Mouse (Mus musculus): ENCODE data around the gene Fgfbp3. TPM values are rescaled to one million over a fixed set of nuclear protein-coding genes. Genes with fewer than 3 reads are reported as not detected.

Fgfbp3 gene
- polyA plus RNA-seq, 1 experiment from 2014 or later, result 0.90 TPM

GRCm38 (mm10) chr19:36927800-36928361 is 8.5 kb upstream of the Fgfbp3 start:
- peak overlapping the region; percentile 80 for H3K4me2 ChIP-seq
- peak overlapping the region; percentile 99; the same call in 1 of the 2 replicates for H3K27ac ChIP-seq (replicated peaks)
- H3K9me3 ChIP-seq (replicated peaks), result no peaks in the 10 kb centered on the region
- peak overlapping the region; percentile 89 for H3K4me3 ChIP-seq (replicated peaks)
- H3K36me3 ChIP-seq (replicated peaks), result no peaks in the 10 kb centered on the region
- H3K27me3 ChIP-seq, result no peaks in the 10 kb centered on the region
- no peak for ATAC-seq (ENCODE audit: insufficient read depth)
- peaks cover 57% of the 10 kb centered on the region for H3K4me1 ChIP-seq (replicated peaks)
- 58% methylated on average over 6 of the region's 6 CpGs for WGBS (ENCODE audit: insufficient replicate concordance)
- H3K9ac ChIP-seq, result peak overlapping the region; percentile 92

DNA sequence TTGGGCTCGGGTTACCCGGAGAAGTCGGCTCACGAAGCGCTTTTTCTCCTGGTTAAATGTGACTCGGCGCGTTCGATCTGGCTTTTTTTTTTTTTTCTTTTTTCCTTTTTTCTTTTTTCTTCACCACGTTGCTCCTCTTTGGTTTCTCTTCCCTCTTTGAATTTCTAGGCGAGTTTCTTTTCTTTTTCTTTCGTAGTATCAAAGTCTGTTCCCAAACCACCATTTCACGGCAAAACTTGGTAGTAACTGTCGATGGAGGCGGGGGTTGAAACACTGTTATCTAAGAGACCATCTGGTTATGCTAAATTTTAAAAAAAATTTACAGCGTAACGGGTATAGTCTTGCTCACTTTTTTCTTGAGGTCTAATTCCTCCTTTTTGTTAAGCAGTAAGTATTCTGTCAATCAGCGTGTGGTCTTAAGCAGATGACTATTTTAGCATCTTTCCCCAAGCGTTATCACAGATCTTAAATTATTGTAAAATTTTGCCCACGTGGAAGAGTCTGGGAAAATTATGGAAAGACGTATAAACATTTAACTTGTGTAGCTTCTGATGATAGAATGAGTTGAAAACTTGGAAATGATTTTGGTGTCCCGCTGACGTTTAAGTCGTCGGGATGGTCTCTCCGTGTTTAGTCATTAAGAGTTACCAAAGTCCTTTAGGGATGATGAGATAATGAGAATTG is 7.3 kb upstream of the Fgfbp3 start:
- Histone ChIP-seq H3K4me1 (replicated peaks) (peaks cover 48% of the 10 kb centered on the region), H3K27me3 (no peaks in the 10 kb centered on the region), H3K9me3 (replicated peaks) (no peaks in the 10 kb centered on the region), H3K27ac (replicated peaks) (peak overlapping the region; percentile 99), H3K9ac (peak overlapping the region; percentile 92), H3K36me3 (replicated peaks) (no peaks in the 10 kb centered on the region), H3K4me3 (replicated peaks) (peak overlapping the region; percentile 89), H3K4me2 (peak overlapping the region; percentile 80)
- under 1% methylated on average over 26 of the region's 26 CpGs for WGBS (ENCODE audit: insufficient replicate concordance)
- ATAC-seq (ENCODE audit: insufficient read depth), result no peak

DNA sequence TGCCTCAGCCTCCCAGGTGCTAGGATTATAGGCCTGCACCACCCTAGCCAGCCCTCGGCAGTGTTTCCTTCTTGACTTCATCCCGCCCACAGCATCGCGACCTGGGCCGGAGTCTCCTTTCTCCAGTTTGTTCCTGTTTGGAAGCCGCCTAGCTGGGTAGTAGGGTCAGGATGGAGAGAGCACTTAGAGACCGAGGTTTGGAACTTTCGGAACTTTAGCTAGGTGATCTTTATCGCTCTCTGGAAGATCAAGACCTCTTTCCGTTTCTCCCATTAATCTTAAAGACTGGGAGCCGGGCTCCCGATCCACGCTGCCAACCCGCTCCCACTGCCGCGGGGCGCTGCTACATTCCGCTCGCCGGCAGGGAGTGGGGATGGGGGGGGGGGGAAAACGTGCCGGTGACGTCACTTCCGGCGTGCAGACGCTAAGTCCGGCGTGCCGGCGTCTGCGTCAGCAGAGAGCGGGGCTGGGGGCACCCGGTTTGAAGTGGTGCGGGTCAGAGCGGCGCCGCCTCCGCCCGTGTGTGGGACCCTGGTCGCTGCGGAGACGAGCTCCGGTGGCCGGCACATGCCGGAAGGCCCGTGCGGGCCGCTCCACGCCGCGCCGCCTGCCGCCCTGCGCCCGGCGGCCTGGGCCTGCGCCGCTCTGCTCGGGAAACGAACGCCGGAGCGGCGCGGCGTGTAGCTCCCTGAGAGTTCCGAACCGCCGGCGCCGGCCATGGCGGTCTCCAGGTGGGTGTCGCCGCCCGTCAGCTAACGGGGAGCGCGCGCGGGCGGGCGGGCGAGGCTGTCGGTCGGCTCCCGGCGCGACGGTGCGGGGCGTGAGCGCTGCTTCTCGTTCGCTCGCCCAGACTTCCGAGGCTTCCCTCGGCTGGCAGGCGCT is 6.5 kb upstream of the Fgfbp3 start, which contains the start of gene Btaf1:
Gene Btaf1, plus strand, starts transcription at position 409 of the 882 bp plus-strand sequence.
- H3K27me3 ChIP-seq, result no peaks in the 10 kb centered on the region
- no peaks in the 10 kb centered on the region for H3K9me3 ChIP-seq (replicated peaks)
- peak within 1 kb of the TSS; percentile 89 for H3K4me3 ChIP-seq (replicated peaks)
- no peaks in the 10 kb centered on the region for H3K36me3 ChIP-seq (replicated peaks)
- peak within 1 kb of the TSS; percentile 92 for H3K9ac ChIP-seq
- H3K27ac ChIP-seq (replicated peaks), result peak within 1 kb of the TSS; percentile 99
- peak; percentile 94 for ATAC-seq (ENCODE audit: insufficient read depth)
- peaks cover 42% of the 10 kb centered on the region for H3K4me1 ChIP-seq (replicated peaks)
- peak within 1 kb of the TSS; percentile 80 for H3K4me2 ChIP-seq
- under 1% methylated on average over 98 of the region's 98 CpGs for WGBS (ENCODE audit: insufficient replicate concordance)

DNA sequence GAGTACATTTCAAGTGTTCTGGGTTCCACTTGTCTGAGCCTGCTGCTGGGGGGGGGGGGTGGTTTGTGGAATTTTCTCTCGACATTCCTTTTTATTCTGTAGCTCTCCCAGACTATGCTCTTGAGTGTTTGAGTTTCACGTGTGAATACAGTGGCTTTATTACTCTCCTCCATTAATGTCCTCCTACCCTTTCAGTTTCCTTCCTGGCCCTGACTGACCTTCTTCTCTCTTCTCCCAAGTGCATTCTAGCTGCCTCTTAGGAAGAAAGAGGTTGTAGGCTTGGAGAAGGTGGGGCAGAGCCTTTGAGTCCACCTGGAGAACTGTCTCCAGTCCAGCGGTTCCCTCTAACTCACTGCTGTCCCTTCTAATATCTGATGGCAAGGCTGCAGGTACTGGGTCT is 3.5 kb upstream of the Fgfbp3 start:
- H3K9ac ChIP-seq, result no peak overlapping the region
- H3K4me1 ChIP-seq (replicated peaks), result peaks cover 35% of the 10 kb centered on the region
- no peaks in the 10 kb centered on the region for H3K36me3 ChIP-seq (replicated peaks)
- ATAC-seq (ENCODE audit: insufficient read depth), result no peak
- no peak overlapping the region for H3K27ac ChIP-seq (replicated peaks)
- H3K9me3 ChIP-seq (replicated peaks), result no peaks in the 10 kb centered on the region
- H3K4me3 ChIP-seq (replicated peaks), result no peak overlapping the region
- peaks cover 11% of the 10 kb centered on the region for H3K27me3 ChIP-seq
- 58% methylated on average over 3 of the region's 3 CpGs for WGBS (ENCODE audit: insufficient replicate concordance)
- no peak overlapping the region for H3K4me2 ChIP-seq

GRCm38 (mm10) chr19:36922015-36922414 is 2.6 kb upstream of the Fgfbp3 start:
- H3K4me3 ChIP-seq (replicated peaks), result no peak overlapping the region
- no peak overlapping the region for H3K27ac ChIP-seq (replicated peaks)
- H3K27me3 ChIP-seq, result peaks cover 17% of the 10 kb centered on the region
- no peak overlapping the region for H3K9ac ChIP-seq
- no peak overlapping the region for H3K4me2 ChIP-seq
- 19% methylated on average over 2 of the region's 2 CpGs for WGBS (ENCODE audit: insufficient replicate concordance)
- no peaks in the 10 kb centered on the region for H3K36me3 ChIP-seq (replicated peaks)
- no peaks in the 10 kb centered on the region for H3K9me3 ChIP-seq (replicated peaks)
- peaks cover 31% of the 10 kb centered on the region for H3K4me1 ChIP-seq (replicated peaks)
- no peak for ATAC-seq (ENCODE audit: insufficient read depth)

DNA sequence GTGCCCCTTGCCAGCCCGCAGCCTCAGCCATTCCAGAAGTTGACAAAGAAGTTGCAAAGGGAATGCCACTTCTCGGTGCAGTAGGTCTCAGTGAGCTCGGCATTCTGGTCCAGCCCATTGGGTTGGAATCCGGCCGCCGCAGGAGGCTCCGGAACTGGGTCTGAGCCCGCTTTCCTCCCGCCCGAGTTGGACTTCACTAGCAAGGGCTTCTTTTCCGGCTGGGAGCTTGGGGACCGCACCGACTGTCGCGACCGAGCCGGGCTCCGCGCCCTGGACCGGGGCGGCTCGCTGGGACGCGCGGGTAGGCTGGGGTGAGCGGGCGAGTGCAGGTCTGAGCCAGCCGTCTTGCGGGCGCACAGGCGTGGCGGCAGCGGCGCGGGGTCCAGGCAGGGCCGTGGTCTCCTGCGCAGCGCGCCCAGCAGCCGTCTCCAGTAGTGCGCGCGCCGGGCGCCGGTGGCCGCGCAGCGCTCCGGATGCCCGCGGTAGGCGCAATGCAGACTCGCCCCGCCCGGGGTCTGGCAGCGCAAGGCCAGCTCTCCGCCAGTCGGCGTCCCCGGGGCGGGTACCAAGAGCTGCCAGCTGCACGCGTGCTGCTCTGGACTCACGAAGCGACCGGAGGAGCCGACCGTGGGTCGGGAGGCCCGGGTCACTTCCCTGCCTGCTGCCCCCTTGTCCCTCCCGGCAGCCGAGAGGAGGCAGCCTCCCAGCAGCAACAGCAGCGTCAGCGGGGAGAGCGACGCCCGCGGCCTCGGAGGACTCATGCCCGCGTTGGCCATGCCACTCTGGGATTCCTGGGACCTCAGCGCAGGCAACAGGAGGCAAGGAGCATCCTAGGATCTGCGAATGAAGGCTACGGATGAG is 744 bp downstream of the Fgfbp3 start:
- Histone ChIP-seq H3K4me2 (peak overlapping the region; percentile 96), H3K4me1 (replicated peaks) (peaks cover 25% of the 10 kb centered on the region), H3K4me3 (replicated peaks) (peak overlapping the region; percentile 71), H3K27ac (replicated peaks) (peak overlapping the region; percentile 63), H3K9me3 (replicated peaks) (no peaks in the 10 kb centered on the region), H3K27me3 (peaks cover 30% of the 10 kb centered on the region), H3K36me3 (replicated peaks) (no peaks in the 10 kb centered on the region), H3K9ac (peak overlapping the region; percentile 56)
- ATAC-seq (ENCODE audit: insufficient read depth), result peak; percentile 79
- under 1% methylated on average over 85 of the region's 85 CpGs for WGBS (ENCODE audit: insufficient replicate concordance)

- H3K4me2 ChIP-seq, result no peak overlapping the region
- no peak overlapping the region for H3K9ac ChIP-seq
- H3K27me3 ChIP-seq, result peaks cover 39% of the 10 kb centered on the region
- peaks cover 25% of the 10 kb centered on the region for H3K4me1 ChIP-seq (replicated peaks)
- H3K27ac ChIP-seq (replicated peaks), result no peak overlapping the region
- H3K36me3 ChIP-seq (replicated peaks), result no peaks in the 10 kb centered on the region
- no peaks in the 10 kb centered on the region for H3K9me3 ChIP-seq (replicated peaks)
- 44% methylated on average over 1 of the region's 1 CpGs for WGBS (ENCODE audit: insufficient replicate concordance)
- no peak for ATAC-seq (ENCODE audit: insufficient read depth)
- no peak overlapping the region for H3K4me3 ChIP-seq (replicated peaks)
These were observed 2.5 kb downstream of the Fgfbp3 start for GRCm38 (mm10) chr19:36916876-36917389.

DNA sequence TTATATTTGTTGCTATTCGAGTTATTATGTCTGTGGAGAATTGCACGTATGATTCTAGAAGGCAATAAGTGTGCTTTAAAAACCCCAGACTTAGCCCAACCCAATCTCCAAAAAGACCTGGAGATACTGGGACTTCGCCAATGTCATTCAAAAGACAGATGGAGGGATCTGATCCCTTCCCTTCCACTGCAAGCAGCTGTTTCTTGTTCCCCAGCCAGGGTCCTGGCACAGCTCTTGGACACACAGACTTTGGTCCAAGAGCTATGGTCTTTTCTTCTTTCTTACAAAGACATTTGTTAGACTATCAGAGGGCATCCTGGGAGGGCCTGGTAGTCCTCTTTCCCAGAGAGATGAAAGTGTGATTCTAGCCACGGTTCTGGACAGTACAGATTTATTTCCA is 3.2 kb downstream of the Fgfbp3 start:
- WGBS (ENCODE audit: insufficient replicate concordance), result 65% methylated on average over 4 of the region's 4 CpGs
- Histone ChIP-seq H3K9ac (no peak overlapping the region), H3K36me3 (replicated peaks) (no peaks in the 10 kb centered on the region), H3K4me1 (replicated peaks) (peaks cover 25% of the 10 kb centered on the region), H3K9me3 (replicated peaks) (no peaks in the 10 kb centered on the region), H3K27me3 (peaks cover 46% of the 10 kb centered on the region), H3K27ac (replicated peaks) (no peak overlapping the region), H3K4me2 (no peak overlapping the region), H3K4me3 (replicated peaks) (no peak overlapping the region)
- ATAC-seq (ENCODE audit: insufficient read depth), result no peak

- 69% methylated on average over 7 of the region's 7 CpGs for WGBS (ENCODE audit: insufficient replicate concordance)
- no peak overlapping the region for H3K9ac ChIP-seq
- no peak for ATAC-seq (ENCODE audit: insufficient read depth)
These were observed 6.4 kb downstream of the Fgfbp3 start for GRCm38 (mm10) chr19:36913064-36913463.

DNA sequence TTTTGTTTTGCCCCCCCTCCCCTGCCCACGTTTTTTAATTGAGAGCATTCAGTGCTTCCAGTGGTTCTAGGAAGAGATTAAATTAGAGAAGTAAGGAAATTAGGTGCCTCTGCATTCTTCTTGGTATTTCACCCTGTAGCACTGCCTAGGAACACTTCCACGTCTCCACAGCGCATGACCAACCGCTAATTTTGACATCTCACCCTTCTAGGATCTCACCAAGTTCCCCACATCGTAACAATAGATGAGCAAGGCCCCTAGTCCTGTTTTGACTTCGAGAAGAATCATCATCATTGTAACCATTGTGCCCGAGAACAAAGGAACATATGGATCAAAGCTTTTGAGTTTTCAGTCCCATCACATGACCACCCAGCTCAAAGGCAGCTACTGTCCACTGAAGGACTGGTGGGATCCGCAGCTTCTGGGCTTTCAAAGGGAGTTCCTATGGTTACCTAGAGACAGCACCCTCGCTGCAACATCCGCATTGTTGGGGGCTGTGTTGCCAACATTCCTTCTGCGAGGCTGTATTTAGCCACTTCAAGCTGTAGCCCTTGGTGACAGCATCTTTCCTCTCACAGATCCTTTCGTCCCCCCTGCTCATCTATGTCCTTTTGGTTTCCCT is 8.9 kb downstream of the Fgfbp3 start:
- Histone ChIP-seq H3K9ac (no peak overlapping the region), H3K9me3 (replicated peaks) (no peaks in the 10 kb centered on the region), H3K4me3 (replicated peaks) (no peak overlapping the region), H3K4me2 (no peak overlapping the region), H3K4me1 (replicated peaks) (no peaks in the 10 kb centered on the region; the same call in 1 of the 2 replicates), H3K36me3 (replicated peaks) (no peaks in the 10 kb centered on the region), H3K27me3 (peaks cover 35% of the 10 kb centered on the region), H3K27ac (replicated peaks) (no peak overlapping the region)
- WGBS (ENCODE audit: insufficient replicate concordance), result 37% methylated on average over 12 of the region's 12 CpGs
- ATAC-seq (ENCODE audit: insufficient read depth), result no peak

More at GRCm38 (mm10) chr19:36913064-36913463, 6.4 kb downstream of the Fgfbp3 start:
- Histone ChIP-seq H3K9me3 (replicated peaks) (no peaks in the 10 kb centered on the region), H3K27me3 (peaks cover 46% of the 10 kb centered on the region), H3K4me1 (replicated peaks) (peaks cover 6% of the 10 kb centered on the region; the same call in 1 of the 2 replicates), H3K4me3 (replicated peaks) (no peak overlapping the region), H3K4me2 (no peak overlapping the region), H3K27ac (replicated peaks) (no peak overlapping the region), H3K36me3 (replicated peaks) (no peaks in the 10 kb centered on the region)

Measured in liver, embryonic 15.5 days (tissue).